Mouse (Mus musculus): ENCODE measurements around the gene Cdk14. TPM values are rescaled to one million over a fixed set of nuclear protein-coding genes. Genes with fewer than 3 reads are reported as not detected.

Gene Cdk14
- polyA plus RNA-seq, 1 experiment from 2014 or later: 25.5 TPM

GRCm38 (mm10) chr5:5314270-5314669 lies 105.8 kb downstream of the Cdk14 start:
- no peak for ATAC-seq (replicated peaks; ENCODE audit: low FRiP score, low TSS enrichment, low read depth)
- WGBS: 68% methylated on average over 6 of the region's 6 CpGs
- Histone ChIP-seq H3K27me3 (replicated peaks; ENCODE audit: control insufficient read depth, insufficient read depth, low read length) (no peaks in the 10 kb centered on the region), H3K36me3 (ENCODE audit: control insufficient read depth, insufficient read depth, low read length) (no peaks in the 10 kb centered on the region), H3K4me3 (ENCODE audit: low read depth, low read length) (no peak overlapping the region), H3K4me2 (ENCODE audit: low read length) (no peak overlapping the region), H3K9ac (ENCODE audit: low read length) (no peak overlapping the region), H3K9me3 (ENCODE audit: control insufficient read depth, low read length) (no peaks in the 10 kb centered on the region), H3K27ac (ENCODE audit: low read depth) (no peak overlapping the region), H3K4me1 (replicated peaks; ENCODE audit: control insufficient read depth, insufficient read depth, low read length) (peaks cover 9% of the 10 kb centered on the region)
- no peak for DNase-seq (ENCODE audit: low spot score)

GRCm38 (mm10) chr5:5313195-5313760 lies 106.8 kb downstream of the Cdk14 start:
- Histone ChIP-seq H3K9me3 (ENCODE audit: control insufficient read depth, low read length) (no peaks in the 10 kb centered on the region), H3K36me3 (ENCODE audit: control insufficient read depth, insufficient read depth, low read length) (no peaks in the 10 kb centered on the region), H3K27ac (ENCODE audit: low read depth) (no peak overlapping the region; the same call in 1 of the 2 replicates), H3K9ac (ENCODE audit: low read length) (no peak overlapping the region), H3K4me1 (replicated peaks; ENCODE audit: control insufficient read depth, insufficient read depth, low read length) (peaks cover 9% of the 10 kb centered on the region), H3K4me3 (ENCODE audit: low read depth, low read length) (no peak overlapping the region), H3K27me3 (replicated peaks; ENCODE audit: control insufficient read depth, insufficient read depth, low read length) (no peaks in the 10 kb centered on the region), H3K4me2 (ENCODE audit: low read length) (no peak overlapping the region)
- DNase-seq (ENCODE audit: low spot score) (no peak), ATAC-seq (replicated peaks; ENCODE audit: low FRiP score, low TSS enrichment, low read depth) (no peak)
- WGBS: 50% methylated on average over 9 of the region's 9 CpGs

DNA sequence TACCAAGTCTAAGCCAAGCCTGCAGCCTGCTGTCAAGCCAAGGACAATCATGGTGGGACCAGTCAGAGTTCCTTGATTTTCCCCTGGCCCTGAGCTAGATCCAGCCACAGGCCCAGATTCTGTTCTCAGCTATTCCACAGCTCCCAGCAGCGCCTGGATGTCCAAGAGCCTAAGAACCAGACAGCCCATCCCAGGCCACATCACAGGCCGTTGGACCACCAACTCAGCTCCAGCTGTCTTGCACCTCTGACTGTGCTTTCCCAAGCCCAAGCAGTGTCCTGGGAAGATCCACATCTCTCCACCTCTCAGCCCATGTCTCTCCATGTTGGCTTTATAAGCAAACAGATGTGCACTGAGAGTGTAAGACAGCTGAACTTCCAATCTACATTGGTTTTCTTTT lies 114.8 kb downstream of the Cdk14 start:
- H3K4me1 ChIP-seq (replicated peaks; ENCODE audit: control insufficient read depth, insufficient read depth, low read length): no peaks in the 10 kb centered on the region
- H3K4me2 ChIP-seq (ENCODE audit: low read length): no peak overlapping the region
- ATAC-seq (replicated peaks; ENCODE audit: low FRiP score, low TSS enrichment, low read depth) (no peak), DNase-seq (ENCODE audit: low spot score) (no peak)
- no peaks in the 10 kb centered on the region for H3K27me3 ChIP-seq (replicated peaks; ENCODE audit: control insufficient read depth, insufficient read depth, low read length)
- no peaks in the 10 kb centered on the region for H3K36me3 ChIP-seq (ENCODE audit: control insufficient read depth, insufficient read depth, low read length)
- H3K9ac ChIP-seq (ENCODE audit: low read length): no peak overlapping the region
- no peak overlapping the region for H3K4me3 ChIP-seq (ENCODE audit: low read depth, low read length)
- H3K9me3 ChIP-seq (ENCODE audit: control insufficient read depth, low read length): no peaks in the 10 kb centered on the region
- no peak overlapping the region for H3K27ac ChIP-seq (ENCODE audit: low read depth)
- WGBS: 96% methylated on average over 2 of the region's 2 CpGs

DNA sequence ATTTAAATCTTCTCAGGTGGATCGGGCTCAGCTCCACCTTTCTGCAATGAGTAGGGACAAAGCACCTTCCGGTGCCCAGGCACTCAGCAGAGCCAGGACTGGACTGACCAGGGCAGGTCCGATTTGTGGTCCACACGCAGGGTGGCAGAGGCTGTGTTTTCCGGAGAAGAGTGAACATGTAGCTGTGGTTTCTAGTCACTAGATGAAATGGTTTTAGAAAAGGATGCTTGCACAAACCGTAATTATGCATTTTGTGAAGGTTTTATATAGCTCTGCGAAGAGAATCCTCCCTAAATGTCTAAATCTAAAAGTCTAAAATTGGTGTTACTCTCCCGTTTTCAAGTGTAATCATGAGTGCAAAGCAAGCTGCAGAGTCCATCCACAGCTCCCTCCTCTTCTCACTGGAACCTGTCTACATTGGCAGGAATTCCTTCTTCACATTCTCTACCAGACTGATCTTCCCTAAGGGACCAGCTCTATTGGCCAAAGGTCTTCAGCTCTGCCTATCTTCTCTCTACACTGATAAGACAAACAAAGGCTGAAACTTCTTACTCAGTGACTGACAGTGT lies 116.9 kb downstream of the Cdk14 start:
- 88% methylated on average over 8 of the region's 8 CpGs for WGBS
- Histone ChIP-seq H3K4me1 (replicated peaks; ENCODE audit: control insufficient read depth, insufficient read depth, low read length) (no peaks in the 10 kb centered on the region), H3K27ac (ENCODE audit: low read depth) (no peak overlapping the region), H3K36me3 (ENCODE audit: control insufficient read depth, insufficient read depth, low read length) (no peaks in the 10 kb centered on the region), H3K4me3 (ENCODE audit: low read depth, low read length) (no peak overlapping the region), H3K9ac (ENCODE audit: low read length) (no peak overlapping the region), H3K9me3 (ENCODE audit: control insufficient read depth, low read length) (no peaks in the 10 kb centered on the region), H3K27me3 (replicated peaks; ENCODE audit: control insufficient read depth, insufficient read depth, low read length) (no peaks in the 10 kb centered on the region), H3K4me2 (ENCODE audit: low read length) (no peak overlapping the region)
- ATAC-seq (replicated peaks; ENCODE audit: low FRiP score, low TSS enrichment, low read depth) (no peak), DNase-seq (ENCODE audit: low spot score) (no peak)

DNA sequence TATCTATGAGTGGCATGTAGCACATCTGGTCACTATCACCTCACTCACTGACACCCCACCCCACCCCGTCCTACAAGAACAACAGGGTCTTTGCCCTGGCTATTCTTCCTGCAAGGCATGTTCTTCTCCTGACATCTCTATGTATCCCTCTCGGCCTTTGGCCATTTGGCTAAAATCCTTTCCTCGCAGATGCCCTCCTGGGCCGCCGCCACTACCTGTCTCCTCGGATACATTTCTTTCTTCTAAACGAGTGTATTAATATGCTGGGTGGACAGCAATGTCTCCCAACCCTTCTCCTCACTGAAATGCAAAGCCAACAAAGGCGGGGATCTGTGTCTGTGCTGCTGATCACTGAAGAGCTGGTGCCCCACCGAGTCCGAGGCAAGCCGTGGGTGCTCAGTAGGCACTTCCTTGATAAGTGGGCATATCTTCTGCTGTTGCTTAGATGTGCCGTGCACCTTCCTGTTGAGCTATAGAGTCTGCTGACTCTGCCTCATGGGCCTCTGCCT lies 118.5 kb downstream of the Cdk14 start:
- Histone ChIP-seq H3K4me2 (ENCODE audit: low read length) (no peak overlapping the region), H3K27ac (ENCODE audit: low read depth) (no peak overlapping the region), H3K4me1 (replicated peaks; ENCODE audit: control insufficient read depth, insufficient read depth, low read length) (no peaks in the 10 kb centered on the region), H3K4me3 (ENCODE audit: low read depth, low read length) (no peak overlapping the region), H3K9me3 (ENCODE audit: control insufficient read depth, low read length) (no peaks in the 10 kb centered on the region), H3K27me3 (replicated peaks; ENCODE audit: control insufficient read depth, insufficient read depth, low read length) (no peaks in the 10 kb centered on the region), H3K9ac (ENCODE audit: low read length) (no peak overlapping the region), H3K36me3 (ENCODE audit: control insufficient read depth, insufficient read depth, low read length) (no peaks in the 10 kb centered on the region)
- no peak for ATAC-seq (replicated peaks; ENCODE audit: low FRiP score, low TSS enrichment, low read depth)
- no peak for DNase-seq (ENCODE audit: low spot score)
- 84% methylated on average over 12 of the region's 12 CpGs for WGBS

DNA sequence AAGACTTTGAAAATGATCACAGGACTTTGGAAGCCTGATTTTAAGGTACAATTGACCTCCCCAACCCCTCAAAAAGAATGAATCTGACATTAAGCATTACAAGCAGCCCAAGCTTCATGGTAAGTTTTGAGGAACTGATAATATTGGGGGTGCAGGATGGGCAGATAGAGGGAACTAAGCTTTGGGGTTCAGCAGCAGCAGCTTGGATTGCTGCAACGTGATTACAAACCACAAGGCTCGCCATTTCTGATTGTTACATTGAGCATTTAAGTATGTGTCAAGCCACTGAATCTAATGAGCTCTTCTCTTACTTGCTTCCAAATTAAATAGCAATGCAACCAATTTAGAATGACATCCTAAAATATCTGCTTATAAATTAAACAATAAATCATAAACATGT lies 119.1 kb downstream of the Cdk14 start:
- H3K4me2 ChIP-seq (ENCODE audit: low read length): no peak overlapping the region
- H3K4me3 ChIP-seq (ENCODE audit: low read depth, low read length): no peak overlapping the region
- no peak overlapping the region for H3K27ac ChIP-seq (ENCODE audit: low read depth)
- H3K4me1 ChIP-seq (replicated peaks; ENCODE audit: control insufficient read depth, insufficient read depth, low read length): no peaks in the 10 kb centered on the region
- no peaks in the 10 kb centered on the region for H3K9me3 ChIP-seq (ENCODE audit: control insufficient read depth, low read length)
- WGBS: 84% methylated on average over 2 of the region's 2 CpGs
- H3K27me3 ChIP-seq (replicated peaks; ENCODE audit: control insufficient read depth, insufficient read depth, low read length): no peaks in the 10 kb centered on the region
- no peaks in the 10 kb centered on the region for H3K36me3 ChIP-seq (ENCODE audit: control insufficient read depth, insufficient read depth, low read length)
- no peak for ATAC-seq (replicated peaks; ENCODE audit: low FRiP score, low TSS enrichment, low read depth)
- no peak for DNase-seq (ENCODE audit: low spot score)
- H3K9ac ChIP-seq (ENCODE audit: low read length): no peak overlapping the region

DNA sequence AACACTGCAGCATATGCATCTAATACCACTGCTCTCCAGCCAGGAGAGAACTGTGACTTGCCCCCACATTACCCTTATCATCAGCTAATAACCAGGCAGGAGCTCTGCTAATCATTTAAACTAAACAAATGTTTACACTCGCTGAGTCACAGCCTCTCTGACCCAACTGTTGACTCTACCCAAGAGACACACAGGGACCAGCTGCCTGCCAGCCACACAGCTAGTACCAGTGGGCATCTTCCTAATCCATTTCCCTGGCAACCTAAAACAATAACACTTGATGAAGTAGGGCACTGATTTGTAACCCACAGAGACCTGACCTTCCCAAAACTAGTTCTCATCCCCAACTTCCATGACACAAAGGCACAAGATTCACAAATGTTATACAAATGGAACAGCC lies 119.8 kb downstream of the Cdk14 start:
- Histone ChIP-seq H3K27me3 (replicated peaks; ENCODE audit: control insufficient read depth, insufficient read depth, low read length) (no peaks in the 10 kb centered on the region), H3K4me2 (ENCODE audit: low read length) (no peak overlapping the region), H3K36me3 (ENCODE audit: control insufficient read depth, insufficient read depth, low read length) (no peaks in the 10 kb centered on the region), H3K4me1 (replicated peaks; ENCODE audit: control insufficient read depth, insufficient read depth, low read length) (no peaks in the 10 kb centered on the region), H3K9me3 (ENCODE audit: control insufficient read depth, low read length) (no peaks in the 10 kb centered on the region), H3K9ac (ENCODE audit: low read length) (no peak overlapping the region), H3K4me3 (ENCODE audit: low read depth, low read length) (no peak overlapping the region), H3K27ac (ENCODE audit: low read depth) (no peak overlapping the region)
- WGBS: 30% methylated on average over 1 of the region's 1 CpGs
- DNase-seq (ENCODE audit: low spot score) (no peak), ATAC-seq (replicated peaks; ENCODE audit: low FRiP score, low TSS enrichment, low read depth) (no peak)

GRCm38 (mm10) chr5:5297222-5297621 lies 122.9 kb downstream of the Cdk14 start:
- Histone ChIP-seq H3K27ac (ENCODE audit: low read depth) (no peak overlapping the region), H3K4me2 (ENCODE audit: low read length) (no peak overlapping the region), H3K4me1 (replicated peaks; ENCODE audit: control insufficient read depth, insufficient read depth, low read length) (no peaks in the 10 kb centered on the region), H3K4me3 (ENCODE audit: low read depth, low read length) (no peak overlapping the region), H3K9ac (ENCODE audit: low read length) (no peak overlapping the region), H3K27me3 (replicated peaks; ENCODE audit: control insufficient read depth, insufficient read depth, low read length) (no peaks in the 10 kb centered on the region), H3K9me3 (ENCODE audit: control insufficient read depth, low read length) (no peaks in the 10 kb centered on the region), H3K36me3 (ENCODE audit: control insufficient read depth, insufficient read depth, low read length) (no peaks in the 10 kb centered on the region)
- DNase-seq (ENCODE audit: low spot score) (no peak), ATAC-seq (replicated peaks; ENCODE audit: low FRiP score, low TSS enrichment, low read depth) (no peak)
- WGBS: 82% methylated on average over 7 of the region's 7 CpGs

DNA sequence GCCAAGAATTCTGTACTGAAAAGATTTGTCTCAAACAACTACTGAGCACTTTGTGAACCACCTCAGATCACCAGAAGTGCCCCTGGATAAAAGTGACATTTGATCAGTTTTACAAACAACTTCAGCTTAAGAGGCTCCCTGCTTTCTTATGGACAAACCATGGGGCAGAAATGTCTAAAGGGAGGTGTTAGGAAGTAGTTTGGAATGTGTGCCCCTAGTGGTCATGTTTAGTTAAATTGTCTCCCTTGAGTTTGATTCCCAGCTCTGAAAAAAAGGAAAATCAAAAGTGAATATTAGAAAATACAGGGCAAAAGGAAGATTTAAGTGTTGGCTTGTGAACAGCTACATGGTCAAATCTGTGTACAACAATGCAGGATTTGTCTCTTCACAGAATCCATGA lies 123.3 kb downstream of the Cdk14 start:
- Histone ChIP-seq H3K4me2 (ENCODE audit: low read length) (no peak overlapping the region), H3K9me3 (ENCODE audit: control insufficient read depth, low read length) (no peaks in the 10 kb centered on the region), H3K4me3 (ENCODE audit: low read depth, low read length) (no peak overlapping the region), H3K27ac (ENCODE audit: low read depth) (no peak overlapping the region), H3K4me1 (replicated peaks; ENCODE audit: control insufficient read depth, insufficient read depth, low read length) (no peaks in the 10 kb centered on the region), H3K27me3 (replicated peaks; ENCODE audit: control insufficient read depth, insufficient read depth, low read length) (no peaks in the 10 kb centered on the region), H3K36me3 (ENCODE audit: control insufficient read depth, insufficient read depth, low read length) (no peaks in the 10 kb centered on the region), H3K9ac (ENCODE audit: low read length) (no peak overlapping the region)
- no peak for ATAC-seq (replicated peaks; ENCODE audit: low FRiP score, low TSS enrichment, low read depth)
- no peak for DNase-seq (ENCODE audit: low spot score)
